Mouse (Mus musculus) layer of hippocampus, postnatal 25 days (tissue): ENCODE results near the gene Xirp1. TPM values are rescaled to one million over a fixed set of nuclear protein-coding genes. Genes with fewer than 3 reads are reported as not detected.

Experiments used
- DNase-seq, 2 experiments: peaks; one replicate each; pipeline ENCODE4 v3.0.0; 2022; ENCODE audit warnings: mixed read lengths in 2 of 2, low spot score in 1 of 2; ENCODE audit errors: extremely low spot score in 1 of 2
- total RNA-seq, 2 experiments: library from RNA; stranded (reverse); gene quantifications; 2 replicates each; pipeline ENCODE4 v1.2.3; 2021

The Xirp1 gene
- total RNA-seq, 2 experiments from 2014 or later: 0.07 to 0.19 TPM

DNA sequence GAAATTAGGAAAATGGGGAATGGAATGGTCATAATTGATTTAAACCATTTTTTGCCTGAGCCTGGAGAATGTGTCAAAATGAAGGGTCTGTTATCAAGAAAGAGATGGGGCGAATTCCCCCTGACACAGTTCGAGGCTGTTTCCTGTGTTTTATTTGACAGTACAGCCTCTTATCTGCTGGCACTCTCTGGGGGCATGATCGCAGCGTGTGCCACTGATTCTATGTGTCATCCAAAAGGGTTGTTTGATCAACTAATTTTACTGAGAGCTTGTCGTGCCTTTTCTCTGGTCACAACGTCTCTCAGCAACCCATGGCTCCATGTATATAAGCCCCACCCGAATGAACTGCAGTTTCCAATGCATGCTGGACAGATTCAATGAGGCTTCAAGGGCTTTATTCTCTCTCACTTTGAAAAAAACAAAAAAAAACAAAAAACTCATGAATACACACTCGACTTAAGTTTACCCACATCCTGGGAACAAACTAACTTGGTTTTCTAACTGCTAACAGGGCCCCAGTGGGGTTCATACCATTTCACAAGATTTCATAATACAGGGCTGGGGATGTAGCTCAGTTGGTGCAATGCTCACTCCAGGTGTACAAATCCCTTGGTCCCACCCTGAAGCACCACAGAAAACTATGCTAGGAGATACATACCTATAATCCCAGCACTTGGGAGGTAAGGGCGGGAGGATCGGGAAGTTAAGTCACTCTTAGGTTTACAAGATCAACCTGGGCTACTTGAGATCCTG lies 30.1 kb downstream of the Xirp1 start:
- DNase-seq: no peak

DNA sequence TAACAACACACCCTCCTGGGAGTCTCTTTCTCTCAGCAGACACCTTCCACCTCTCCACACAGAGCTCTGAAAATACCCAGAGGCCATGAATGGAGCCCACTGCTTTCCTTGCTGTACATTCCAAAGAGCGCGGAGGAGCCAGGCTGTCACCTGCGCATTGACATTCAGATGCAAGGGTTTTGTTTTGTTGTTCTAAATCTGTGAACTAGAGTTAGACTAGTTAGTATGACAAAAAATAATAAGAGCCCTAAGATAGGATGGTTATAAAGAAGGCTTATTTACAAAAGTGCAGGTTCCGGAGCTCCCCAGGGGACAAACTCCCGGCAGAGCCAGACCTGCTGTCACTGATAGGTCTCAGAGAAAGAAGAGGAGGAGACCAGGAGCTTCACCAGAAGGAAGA lies 32.1 kb downstream of the Xirp1 start:
- no peak for DNase-seq

- DNase-seq: no peak
These were observed 35.1 kb downstream of the Xirp1 start for GRCm38 (mm10) chr9:119988304-119988703.

GRCm38 (mm10) chr9:119985881-119986574 lies 37.4 kb downstream of the Xirp1 start:
- DNase-seq: no peak

DNA sequence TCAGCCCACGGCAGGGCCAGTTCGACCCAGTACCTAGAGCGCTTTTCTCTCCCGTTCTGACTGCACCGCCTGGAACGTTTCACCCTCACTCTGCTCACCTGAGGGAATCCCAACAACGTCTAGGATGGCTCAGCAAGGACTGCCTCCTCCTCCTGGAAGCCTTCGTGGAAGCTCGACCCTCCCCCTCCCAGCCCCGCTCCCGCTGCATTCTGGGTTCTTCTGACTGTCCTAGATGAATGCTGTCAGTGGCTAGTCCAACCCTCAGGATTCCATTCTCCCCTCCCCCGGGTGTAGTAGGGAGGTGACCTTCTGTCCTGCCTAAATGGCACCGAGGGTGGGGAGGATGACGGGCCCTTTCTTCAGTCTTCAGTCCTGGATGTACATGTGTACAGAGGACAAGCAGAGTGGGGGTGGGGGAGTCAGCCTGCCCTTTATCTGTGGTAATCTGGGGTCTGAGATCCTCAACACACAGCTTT lies 38.8 kb downstream of the Xirp1 start, which contains the start of gene Csrnp1:
Gene Csrnp1, minus strand, starts transcription at position 123 of the 476 bp plus-strand sequence.
- DNase-seq: no peak

- DNase-seq: peak; percentile 76
These were observed 39.5 kb downstream of the Xirp1 start for GRCm38 (mm10) chr9:119983585-119984535.

- peak in 1 of 2 experiments; percentile 34 for DNase-seq
These were observed 40.3 kb downstream of the Xirp1 start for GRCm38 (mm10) chr9:119982956-119983551.

DNA sequence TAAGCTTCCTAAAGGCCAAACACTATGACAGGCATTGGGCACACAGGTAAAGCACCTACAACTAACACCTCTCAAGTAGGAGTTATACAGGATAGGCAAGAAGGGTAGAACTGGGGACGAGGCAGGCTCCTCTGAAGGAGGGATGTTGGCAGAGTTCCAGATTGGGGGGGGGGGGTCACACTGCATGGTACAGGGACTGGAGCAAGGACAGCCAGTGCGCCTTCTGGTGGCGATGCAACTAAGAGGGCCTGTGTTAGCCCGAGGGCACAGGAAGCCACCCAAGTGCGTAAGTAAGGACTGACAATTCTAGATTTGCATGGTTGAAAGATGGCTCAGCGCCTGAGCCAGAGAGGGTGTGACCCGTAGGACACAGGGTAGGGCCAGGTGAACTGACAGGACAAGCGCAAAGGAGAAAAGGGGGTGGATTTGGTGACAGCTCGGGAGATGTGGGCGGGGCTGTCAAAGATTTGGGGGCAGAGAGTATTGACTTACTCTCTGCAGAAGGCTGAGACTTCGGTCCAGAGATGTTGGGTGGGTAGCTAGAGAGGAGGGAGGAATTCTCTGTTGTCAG lies 41.1 kb downstream of the Xirp1 start:
- peak in 1 of 2 experiments; percentile 15 for DNase-seq

- DNase-seq: peak in 1 of 2 experiments; percentile 26
These were observed 41.9 kb downstream of the Xirp1 start for GRCm38 (mm10) chr9:119981183-119982179.

- DNase-seq: no peak
These were observed 42.6 kb downstream of the Xirp1 start for GRCm38 (mm10) chr9:119980770-119981182.

DNA sequence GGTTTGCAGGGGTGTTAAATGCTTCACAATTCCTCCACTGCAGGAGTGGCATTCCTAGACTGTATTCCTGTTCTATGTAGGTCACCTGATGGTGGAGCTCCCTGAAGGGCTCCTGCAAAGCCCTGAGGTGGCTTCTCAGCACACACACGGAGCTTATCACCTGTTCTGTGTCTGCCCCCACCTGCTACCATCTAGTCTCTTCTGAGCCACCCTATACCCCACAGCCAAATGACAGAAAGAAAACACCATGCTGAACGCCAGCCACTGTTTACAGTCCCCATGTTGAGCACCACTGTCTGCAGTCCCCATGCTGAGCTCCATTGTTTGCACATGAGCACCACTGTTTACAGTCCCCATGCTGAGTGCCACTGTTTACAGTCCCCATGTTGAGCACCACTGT lies 43.6 kb downstream of the Xirp1 start:
- DNase-seq: no peak

- peak in 1 of 2 experiments; percentile 28 for DNase-seq
These were observed 44.5 kb downstream of the Xirp1 start for GRCm38 (mm10) chr9:119978811-119979441.

DNA sequence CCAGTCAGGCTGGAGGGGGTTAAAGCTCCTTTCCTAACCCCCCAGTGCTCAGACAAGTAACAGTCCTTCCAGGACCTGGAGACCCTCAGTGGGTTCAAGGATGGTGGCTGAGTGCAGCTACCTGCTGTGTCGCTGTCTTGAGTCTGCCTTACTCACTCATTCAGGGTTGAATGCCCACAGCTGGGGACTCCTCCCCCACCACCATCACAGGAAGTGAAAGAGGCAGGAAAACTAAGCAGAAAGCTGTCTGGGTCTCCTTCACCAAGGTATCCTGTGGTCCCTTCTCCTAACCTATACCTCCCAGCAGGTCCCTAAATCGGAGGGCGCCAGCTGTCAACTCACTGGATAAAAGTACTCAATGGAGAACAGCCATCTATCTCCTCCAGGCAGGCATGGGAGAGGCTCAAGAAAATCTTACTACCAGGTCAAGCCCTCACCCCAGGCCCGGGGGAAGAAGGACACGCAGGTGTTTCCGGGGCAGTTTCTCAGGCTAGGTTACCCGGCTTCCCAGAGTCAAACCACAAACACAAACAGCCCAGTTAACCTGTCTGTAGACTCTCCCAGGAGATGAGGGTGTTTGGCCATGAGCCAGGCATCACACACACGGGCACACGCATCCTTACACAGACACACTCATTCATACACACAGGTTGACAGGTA lies 45.1 kb downstream of the Xirp1 start:
- no peak for DNase-seq

GRCm38 (mm10) chr9:119977557-119978060 lies 45.8 kb downstream of the Xirp1 start:
- DNase-seq: peak in 1 of 2 experiments; percentile 19

GRCm38 (mm10) chr9:119976704-119977556 lies 46.5 kb downstream of the Xirp1 start:
- DNase-seq: no peak

- DNase-seq: no peak
These were observed 48.1 kb downstream of the Xirp1 start for GRCm38 (mm10) chr9:119975286-119975685.
